Mouse (Mus musculus): ENCODE data around the gene Zfp180. TPM values are rescaled to one million over a fixed set of nuclear protein-coding genes. Genes with fewer than 3 reads are reported as not detected.
A peak's percentile ranks its signal among the peaks of the same experiment; 100 is the strongest.

Zfp180 gene
- polyA plus RNA-seq, 1 experiment: 11.7 TPM

- peaks cover 5% of the 10 kb centered on the region; the same call in 1 of the 2 replicates for H3K4me1 ChIP-seq (ENCODE audit: control insufficient read depth, insufficient read depth, insufficient read length, low read length)
- H3K4me3 ChIP-seq (ENCODE audit: insufficient read depth, low read depth, low read length): peak overlapping the region; percentile 61
- no peak overlapping the region for H3K27ac ChIP-seq (replicated peaks; ENCODE audit: low read depth, low read length)
These were observed 51.8 kb downstream of the Zfp180 start for GRCm38 (mm10) chr7:24133425-24133995.

- Histone ChIP-seq H3K4me3 (ENCODE audit: insufficient read depth, low read depth, low read length) (peak within 1 kb of the TSS; percentile 96), H3K4me1 (ENCODE audit: control insufficient read depth, insufficient read depth, insufficient read length, low read length) (peaks cover 5% of the 10 kb centered on the region; the same call in 1 of the 2 replicates), H3K27ac (replicated peaks; ENCODE audit: low read depth, low read length) (no peak within 1 kb of the TSS)
These were observed 52.5 kb downstream of the Zfp180 start, which contains the start of gene Zfp235 for GRCm38 (mm10) chr7:24133996-24134828. TSS of gene Zfp235 (plus strand) at chr7:24134169.

GRCm38 (mm10) chr7:24142566-24142965, 60.8 kb downstream of the Zfp180 start:
- Histone ChIP-seq H3K4me3 (ENCODE audit: insufficient read depth, low read depth, low read length) (no peak overlapping the region), H3K4me1 (ENCODE audit: control insufficient read depth, insufficient read depth, insufficient read length, low read length) (no peaks in the 10 kb centered on the region), H3K27ac (replicated peaks; ENCODE audit: low read depth, low read length) (no peak overlapping the region)

GRCm38 (mm10) chr7:24153272-24153671, 71.5 kb downstream of the Zfp180 start:
- Histone ChIP-seq H3K4me1 (ENCODE audit: control insufficient read depth, insufficient read depth, insufficient read length, low read length) (no peaks in the 10 kb centered on the region), H3K4me3 (ENCODE audit: insufficient read depth, low read depth, low read length) (no peak overlapping the region), H3K27ac (replicated peaks; ENCODE audit: low read depth, low read length) (no peak overlapping the region)

Other genes starting within 250 kb of the Zfp180 start
- gene Vmn1r176, start 244.6 kb upstream of the Zfp180 start, polyA plus RNA-seq (2012; ENCODE audit: insufficient read depth, insufficient read length, missing spikeins): not detected in 2 replicates
- not detected in 2 replicates for gene Vmn1r177, start 215.5 kb upstream of the Zfp180 start, polyA plus RNA-seq (2012; ENCODE audit: insufficient read depth, insufficient read length, missing spikeins)
- gene Vmn1r178, start 189.9 kb upstream of the Zfp180 start, polyA plus RNA-seq (2012; ENCODE audit: insufficient read depth, insufficient read length, missing spikeins): not detected in 2 replicates
- gene Vmn1r179, start 154.9 kb upstream of the Zfp180 start, polyA plus RNA-seq (2012; ENCODE audit: insufficient read depth, insufficient read length, missing spikeins): not detected in 2 replicates
- gene Vmn1r180, start 131.3 kb upstream of the Zfp180 start, polyA plus RNA-seq (2012; ENCODE audit: insufficient read depth, insufficient read length, missing spikeins): not detected in 2 replicates
- gene Vmn1r181, start 107.3 kb upstream of the Zfp180 start, polyA plus RNA-seq (2012; ENCODE audit: insufficient read depth, insufficient read length, missing spikeins): not detected in 2 replicates
- gene V1rd19, start 80.2 kb upstream of the Zfp180 start, polyA plus RNA-seq (2012; ENCODE audit: insufficient read depth, insufficient read length, missing spikeins): not detected in 2 replicates
- gene Vmn1r183, start 28.7 kb upstream of the Zfp180 start, polyA plus RNA-seq (2012; ENCODE audit: insufficient read depth, insufficient read length, missing spikeins): not detected in 2 replicates
- 1.4 and 1.5 TPM in 2 replicates for gene Zfp112, start 30.4 kb downstream of the Zfp180 start, polyA plus RNA-seq (2012; ENCODE audit: insufficient read depth, insufficient read length, missing spikeins)
- 2.4 and 4.4 TPM in 2 replicates for gene Zfp235, start 52.2 kb downstream of the Zfp180 start, polyA plus RNA-seq (2012; ENCODE audit: insufficient read depth, insufficient read length, missing spikeins)
- gene Zfp114, start 93.1 kb downstream of the Zfp180 start, polyA plus RNA-seq (2012; ENCODE audit: insufficient read depth, insufficient read length, missing spikeins): not detected in 2 replicates
- 1.5 and 1.7 TPM in 2 replicates for gene Zfp111, start 129.5 kb downstream of the Zfp180 start, polyA plus RNA-seq (2012; ENCODE audit: insufficient read depth, insufficient read length, missing spikeins)
- 0.46 TPM in 1 of 2 replicates, not detected in the other for gene Zfp109, start 155.6 kb downstream of the Zfp180 start, polyA plus RNA-seq (2012; ENCODE audit: insufficient read depth, insufficient read length, missing spikeins)
- 0.88 and 1.8 TPM in 2 replicates for gene Zfp108, start 172.9 kb downstream of the Zfp180 start, polyA plus RNA-seq (2012; ENCODE audit: insufficient read depth, insufficient read length, missing spikeins)
- 1.4 and 4.4 TPM in 2 replicates for gene Zfp93, start 188.5 kb downstream of the Zfp180 start, polyA plus RNA-seq (2012; ENCODE audit: insufficient read depth, insufficient read length, missing spikeins)
- 1.5 and 2.0 TPM in 2 replicates for gene Zfp61, start 219.3 kb downstream of the Zfp180 start, polyA plus RNA-seq (2012; ENCODE audit: insufficient read depth, insufficient read length, missing spikeins)
- gene Zfp94, start 234.7 kb downstream of the Zfp180 start, polyA plus RNA-seq (2012; ENCODE audit: insufficient read depth, insufficient read length, missing spikeins): 3.8 and 4.5 TPM in 2 replicates